Mouse (Mus musculus) forebrain, embryonic 10.5 days (tissue): ENCODE measurements around the gene Sv2c. TPM values are rescaled to one million over a fixed set of nuclear protein-coding genes. Genes with fewer than 3 reads are reported as not detected.
"Not testable (repeated sequence)": the region's sequence is repeated elsewhere in the genome, so short reads cannot be mapped to it uniquely, and the experiment has no call there.

ENCODE experiments used
- DNase-seq: peaks from one replicate; pipeline ENCODE4 v3.0.0-alpha.2; 2017; ENCODE audit warnings: low spot score; ENCODE audit errors: extremely low spot score
- H3K27ac ChIP-seq: fragments of 300-500 bp; sonication (generic); 2 replicates; pipeline ENCODE4 v1.5.1; 2016; ENCODE audit warnings: mild to moderate bottlenecking
- H3K27me3 ChIP-seq: fragments of 300-500 bp; sonication (generic); 2 replicates; pipeline ENCODE4 v1.6.1; 2016; ENCODE audit warnings: mild to moderate bottlenecking; ENCODE audit not compliant: poor library complexity, severe bottlenecking
- H3K36me3 ChIP-seq: fragments of 300-500 bp; sonication (generic); replicated peaks from 2 replicates; pipeline ENCODE4 v1.6.1; 2016; ENCODE audit warnings: mild to moderate bottlenecking, moderate library complexity
- H3K4me1 ChIP-seq: fragments of 300-500 bp; sonication (generic); 2 replicates; pipeline ENCODE4 v1.6.1; 2016
- H3K4me3 ChIP-seq: fragments of 300-500 bp; sonication (generic); 2 replicates; pipeline ENCODE4 v1.5.1; 2016; ENCODE audit warnings: mild to moderate bottlenecking, moderate library complexity
- H3K9me3 ChIP-seq: fragments of 300-500 bp; sonication (generic); 2 replicates; pipeline ENCODE4 v1.6.1; 2016; ENCODE audit warnings: mild to moderate bottlenecking, moderate library complexity
- WGBS: fragments of 180-500 bp; shearing (Covaris S2); methylation state at CpG from one replicate; pipeline ENCODE4 v1.1.7; 2016; 5-methylcytosine and 5-hydroxymethylcytosine counted together
- polyA plus RNA-seq: library from polyadenylated mRNA; unstranded; fragments of >200 nt; fragmentation: Nextera tagmentation; extraction: Ambion mirVana; gene quantifications from 2 replicates; pipeline ENCODE4 v1.2.1, GENCODE M21; 2016

The Sv2c gene
- polyA plus RNA-seq, 1 experiment from 2014 or later: 0.31 TPM

- Histone ChIP-seq H3K36me3 (no peaks in the 10 kb centered on the region), H3K9me3 (no peaks in the 10 kb centered on the region), H3K27ac (no peak overlapping the region), H3K27me3 (peaks cover 39% of the 10 kb centered on the region), H3K4me1 (no peaks in the 10 kb centered on the region), H3K4me3 (no peak overlapping the region)
- no peak for DNase-seq
- 77% methylated on average over 5 of the region's 5 CpGs for WGBS
Observed at GRCm38 (mm10) chr13:96125011-96125410, 7.4 kb downstream of the Sv2c start.

DNA sequence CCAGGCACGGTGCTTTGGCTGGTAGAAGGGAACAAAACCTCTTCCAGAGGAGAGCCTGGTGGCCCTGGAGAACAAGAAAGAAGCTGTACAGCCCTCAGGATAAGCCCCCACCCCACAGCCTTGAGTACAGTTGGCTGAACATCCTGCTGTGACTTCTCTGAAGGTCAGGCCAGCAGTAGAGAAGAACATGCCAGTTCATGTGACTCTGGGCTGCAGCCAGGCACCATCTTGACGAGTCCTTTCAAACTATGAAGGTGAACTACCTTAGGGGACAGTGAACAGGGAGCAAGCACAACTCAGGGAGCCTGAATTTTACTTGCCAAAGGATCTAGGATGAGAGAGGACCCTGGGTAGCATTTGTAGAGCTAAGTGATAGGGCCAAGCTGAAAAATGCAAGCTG, 19.7 kb downstream of the Sv2c start:
- Histone ChIP-seq H3K9me3 (no peaks in the 10 kb centered on the region), H3K27ac (no peak overlapping the region), H3K4me1 (no peaks in the 10 kb centered on the region), H3K4me3 (no peak overlapping the region), H3K36me3 (no peaks in the 10 kb centered on the region), H3K27me3 (no peaks in the 10 kb centered on the region)
- no peak for DNase-seq
- 87% methylated on average over 2 of the region's 2 CpGs for WGBS

GRCm38 (mm10) chr13:96110767-96111166, 21.6 kb downstream of the Sv2c start:
- no peak overlapping the region for H3K4me3 ChIP-seq
- DNase-seq: no peak
- no peaks in the 10 kb centered on the region for H3K27me3 ChIP-seq
- 91% methylated on average over 3 of the region's 3 CpGs for WGBS
- no peak overlapping the region for H3K27ac ChIP-seq
- no peaks in the 10 kb centered on the region for H3K36me3 ChIP-seq
- H3K9me3 ChIP-seq: no peaks in the 10 kb centered on the region
- H3K4me1 ChIP-seq: no peaks in the 10 kb centered on the region

DNA sequence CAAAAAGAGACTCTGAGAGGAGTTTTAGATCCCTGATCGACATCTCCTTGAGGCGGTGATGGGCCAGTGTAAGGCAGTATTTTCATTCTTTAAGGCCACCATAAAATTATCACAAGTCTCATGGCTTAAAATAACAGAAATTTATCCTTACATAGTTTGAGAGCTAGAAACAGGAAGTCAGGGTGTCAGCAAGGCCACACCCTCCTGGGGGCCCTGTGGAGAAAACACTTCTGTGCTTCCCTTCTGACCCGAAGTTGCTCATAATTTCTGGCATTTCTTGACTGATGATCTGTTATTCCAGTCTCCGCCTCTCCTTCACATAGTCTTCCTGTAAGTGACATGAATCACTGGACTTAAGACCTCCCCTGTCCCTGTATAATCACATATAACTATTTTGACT, 26.0 kb downstream of the Sv2c start:
- no peak overlapping the region for H3K27ac ChIP-seq
- no peaks in the 10 kb centered on the region for H3K9me3 ChIP-seq
- 94% methylated on average over 4 of the region's 4 CpGs for WGBS
- no peak overlapping the region for H3K4me3 ChIP-seq
- DNase-seq: no peak
- H3K27me3 ChIP-seq: no peaks in the 10 kb centered on the region
- no peaks in the 10 kb centered on the region for H3K4me1 ChIP-seq
- no peaks in the 10 kb centered on the region for H3K36me3 ChIP-seq

- Histone ChIP-seq H3K27ac (no peak overlapping the region), H3K4me1 (no peaks in the 10 kb centered on the region), H3K4me3 (no peak overlapping the region), H3K36me3 (no peaks in the 10 kb centered on the region), H3K9me3 (no peaks in the 10 kb centered on the region), H3K27me3 (no peaks in the 10 kb centered on the region)
- 76% methylated on average over 4 of the region's 4 CpGs for WGBS
- no peak for DNase-seq
Observed at GRCm38 (mm10) chr13:96090929-96091328, 41.4 kb downstream of the Sv2c start.

GRCm38 (mm10) chr13:96085581-96086302, 46.6 kb downstream of the Sv2c start:
- no peak for DNase-seq
- Histone ChIP-seq H3K4me1 (no peaks in the 10 kb centered on the region), H3K4me3 (no peak overlapping the region), H3K27ac (no peak overlapping the region), H3K36me3 (no peaks in the 10 kb centered on the region), H3K27me3 (no peaks in the 10 kb centered on the region), H3K9me3 (no peaks in the 10 kb centered on the region)
- 92% methylated on average over 7 of the region's 7 CpGs for WGBS

DNA sequence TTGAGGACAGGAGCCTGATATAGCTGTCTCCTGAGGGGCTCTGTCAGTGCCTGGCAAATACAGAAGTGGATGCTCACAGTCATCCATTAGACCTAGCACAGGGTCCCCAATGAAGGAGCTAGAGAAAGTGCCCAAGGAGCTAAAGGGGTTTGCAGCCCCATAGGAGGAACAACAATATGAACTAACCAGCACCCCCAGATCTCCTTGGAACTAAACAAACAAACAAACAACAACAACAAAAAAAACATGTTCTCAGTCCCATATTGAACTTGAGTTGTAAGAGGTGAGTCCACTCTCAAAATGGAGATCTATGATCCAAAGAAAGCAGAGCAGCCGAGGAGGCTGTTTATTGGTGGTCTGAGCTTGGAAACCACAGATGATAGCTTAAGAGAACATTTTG, 50.6 kb downstream of the Sv2c start, which contains the start of gene Gm17190:
Gene Gm17190, plus strand, starts transcription at position 301 of the 400 bp plus-strand sequence.
- not testable (repeated sequence) for H3K4me1 ChIP-seq, H3K9me3 ChIP-seq, H3K27ac ChIP-seq, DNase-seq, H3K27me3 ChIP-seq, H3K4me3 ChIP-seq, H3K36me3 ChIP-seq
- 86% methylated on average over 1 of the region's 1 CpGs for WGBS

- H3K4me1 ChIP-seq, H3K9me3 ChIP-seq, H3K27me3 ChIP-seq, DNase-seq, H3K27ac ChIP-seq, H3K4me3 ChIP-seq, H3K36me3 ChIP-seq: not testable (repeated sequence)
- WGBS: 84% methylated on average over 3 of the region's 3 CpGs
Observed at GRCm38 (mm10) chr13:96081276-96081675, 51.1 kb downstream of the Sv2c start, which contains the start of gene Gm20075. Gm20075 (minus strand) TSS chr13:96081376.

GRCm38 (mm10) chr13:96073555-96073954, 58.8 kb downstream of the Sv2c start:
- no peak overlapping the region for H3K4me3 ChIP-seq
- no peaks in the 10 kb centered on the region for H3K9me3 ChIP-seq
- no peaks in the 10 kb centered on the region for H3K36me3 ChIP-seq
- no peak for DNase-seq
- H3K4me1 ChIP-seq: no peaks in the 10 kb centered on the region
- 81% methylated on average over 8 of the region's 8 CpGs for WGBS
- no peaks in the 10 kb centered on the region for H3K27me3 ChIP-seq
- H3K27ac ChIP-seq: no peak overlapping the region

GRCm38 (mm10) chr13:96052755-96053154, 79.6 kb downstream of the Sv2c start:
- WGBS: 87% methylated on average over 3 of the region's 3 CpGs
- no peak overlapping the region for H3K4me3 ChIP-seq
- H3K27me3 ChIP-seq: no peaks in the 10 kb centered on the region
- no peaks in the 10 kb centered on the region for H3K9me3 ChIP-seq
- DNase-seq: no peak
- no peak overlapping the region for H3K27ac ChIP-seq
- H3K4me1 ChIP-seq: no peaks in the 10 kb centered on the region
- no peaks in the 10 kb centered on the region for H3K36me3 ChIP-seq

- WGBS: 73% methylated on average over 5 of the region's 5 CpGs
- Histone ChIP-seq H3K27ac (no peak overlapping the region), H3K9me3 (no peaks in the 10 kb centered on the region), H3K27me3 (no peaks in the 10 kb centered on the region), H3K36me3 (no peaks in the 10 kb centered on the region), H3K4me1 (no peaks in the 10 kb centered on the region; the same call in 1 of the 2 replicates), H3K4me3 (no peak overlapping the region)
- DNase-seq: no peak
Observed at GRCm38 (mm10) chr13:96045396-96045795, 87.0 kb downstream of the Sv2c start.

- no peak for DNase-seq
Observed at GRCm38 (mm10) chr13:96040275-96041042, 91.9 kb downstream of the Sv2c start.

DNA sequence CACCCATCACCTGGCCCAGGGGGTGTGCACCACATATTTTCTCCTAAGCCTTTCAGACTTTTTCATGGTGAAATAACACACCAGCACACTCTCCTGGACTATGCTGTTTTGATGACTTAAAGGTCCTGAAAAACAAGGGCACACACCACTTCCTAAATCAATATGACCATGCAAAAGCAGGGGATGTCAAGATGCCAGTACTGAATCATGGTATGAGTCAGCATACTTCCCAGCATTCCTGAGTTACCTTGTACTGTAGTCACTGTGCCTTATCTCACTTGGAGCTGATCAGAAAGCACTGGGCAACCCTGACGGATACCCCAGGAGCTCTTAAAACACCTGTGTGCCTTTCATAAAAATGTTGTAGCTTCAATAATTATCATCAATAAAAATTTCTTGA, 92.8 kb downstream of the Sv2c start:
- H3K27ac ChIP-seq: no peak overlapping the region
- H3K4me1 ChIP-seq: no peaks in the 10 kb centered on the region
- no peaks in the 10 kb centered on the region for H3K9me3 ChIP-seq
- DNase-seq: no peak
- no peaks in the 10 kb centered on the region for H3K27me3 ChIP-seq
- no peak overlapping the region for H3K4me3 ChIP-seq
- 84% methylated on average over 1 of the region's 1 CpGs for WGBS
- H3K36me3 ChIP-seq: no peaks in the 10 kb centered on the region

More at GRCm38 (mm10) chr13:96040275-96041042, 91.9 kb downstream of the Sv2c start:
- no peak overlapping the region for H3K4me3 ChIP-seq
- H3K4me1 ChIP-seq: no peaks in the 10 kb centered on the region; the same call in 1 of the 2 replicates
- H3K9me3 ChIP-seq: no peaks in the 10 kb centered on the region
- H3K27ac ChIP-seq: no peak overlapping the region
- H3K36me3 ChIP-seq: no peaks in the 10 kb centered on the region
- WGBS: 90% methylated on average over 11 of the region's 11 CpGs
- no peaks in the 10 kb centered on the region for H3K27me3 ChIP-seq
